Mouse (Mus musculus) liver, embryonic 14.5 days (tissue): ENCODE measurements around the gene Zfp622. TPM values are rescaled to one million over a fixed set of nuclear protein-coding genes. Genes with fewer than 3 reads are reported as not detected.

Experiments used
- ATAC-seq: fragments of 200-750 bp; cut with Nextera tagmentation; 2 replicates; pipeline ENCODE4 v1.8.0; 2017; ENCODE audit warnings: moderate number of reproducible peaks, mild to moderate bottlenecking, moderate library complexity; ENCODE audit not compliant: insufficient read depth
- DNase-seq, 3 experiments: peaks; one replicate each; pipeline ENCODE4 v3.0.0-alpha.2; 2012 to 2013; ENCODE audit warnings: low read depth in 3 of 3, low spot score in 3 of 3
- H3K27ac ChIP-seq: fragments of 300-500 bp; sonication (generic); 2 replicates; pipeline ENCODE4 v1.5.1; 2014; ENCODE audit warnings: moderate library complexity, mild to moderate bottlenecking, control low read depth, inconsistent platforms
- H3K27me3 ChIP-seq: fragments of 300-500 bp; sonication (generic); 2 replicates; pipeline ENCODE4 v1.6.1; 2014; ENCODE audit warnings: mild to moderate bottlenecking, low read length, moderate library complexity; ENCODE audit not compliant: control insufficient read depth, insufficient read depth
- H3K36me3 ChIP-seq: fragments of 300-500 bp; sonication (generic); replicated peaks from 2 replicates; pipeline ENCODE4 v1.6.1; 2014; ENCODE audit warnings: low read depth; ENCODE audit not compliant: control insufficient read depth, insufficient read depth
- H3K4me1 ChIP-seq, 2 experiments: fragments of 200-500 bp in 1 of 2; fragments of 300-500 bp in 1 of 2; sonication (generic) in 1 of 2; replicated peaks; 2 replicates each; pipeline ENCODE4 v1.6.1; 2012 to 2014; ENCODE audit warnings: antibody characterized with exemption in 1 of 2, inconsistent platforms in 1 of 2, low read length in 1 of 2; ENCODE audit not compliant: control insufficient read depth in 2 of 2, insufficient read depth in 2 of 2
- H3K4me2 ChIP-seq: fragments of 300-500 bp; sonication (generic); 2 replicates; pipeline ENCODE4 v1.6.1; 2014; ENCODE audit warnings: low read depth, mild to moderate bottlenecking, control low read depth, moderate library complexity
- H3K4me3 ChIP-seq, 2 experiments: fragments of 200-500 bp in 1 of 2; fragments of 300-500 bp in 1 of 2; sonication (generic) in 1 of 2; 2 replicates each; pipeline ENCODE4 v1.5.1; 2012 to 2014; ENCODE audit warnings: low read depth in 2 of 2, low read length in 2 of 2, mild to moderate bottlenecking in 2 of 2, control low read depth in 1 of 2, inconsistent platforms in 1 of 2, moderate library complexity in 1 of 2; ENCODE audit not compliant: insufficient read depth in 1 of 2
- H3K9ac ChIP-seq: fragments of 300-500 bp; sonication (generic); replicated peaks from 2 replicates; pipeline ENCODE4 v1.6.1; 2014; ENCODE audit warnings: mild to moderate bottlenecking, control low read depth, moderate library complexity
- H3K9me3 ChIP-seq: fragments of 300-500 bp; sonication (generic); 2 replicates; pipeline ENCODE4 v1.6.1; 2016; ENCODE audit warnings: low read length, mixed read lengths; ENCODE audit not compliant: control insufficient read depth
- CTCF ChIP-seq: IDR thresholded peaks from 2 replicates; pipeline ENCODE4 v1.5.1; 2016; ENCODE audit warnings: antibody characterized with exemption, low read depth, control low read depth
- EP300 ChIP-seq: IDR thresholded peaks from 2 replicates; pipeline ENCODE4 v1.6.1; 2016; ENCODE audit warnings: antibody characterized with exemption, low read depth
- WGBS: fragments of 180-500 bp; shearing (Covaris S2); extraction: QIAGEN DNeasy Blood & Tissue Kit; methylation state at CpG from one replicate; pipeline ENCODE4 v1.1.7; 2014; ENCODE audit not compliant: insufficient replicate concordance; 5-methylcytosine and 5-hydroxymethylcytosine counted together
- microRNA-seq: library from miRNA; unstranded; fragments of <30 nt; microRNA quantifications from one replicate; pipeline ENCODE4, GENCODE M21; 2016
- polyA plus RNA-seq, 2 experiments: library from polyadenylated mRNA; depleted of rRNA in 1 of 2; stranded (reverse) in 1 of 2; unstranded in 1 of 2; fragments of >200 nt; fragmentation: Nextera tagmentation in 1 of 2; extraction: Ambion mirVana in 1 of 2; gene quantifications; 2 replicates each; pipeline versions ENCODE4 v1.2.1 to v1.2.3; 2012 to 2014

Gene Zfp622
- polyA plus RNA-seq, 2 experiments: 9.0 to 9.5 TPM

DNA sequence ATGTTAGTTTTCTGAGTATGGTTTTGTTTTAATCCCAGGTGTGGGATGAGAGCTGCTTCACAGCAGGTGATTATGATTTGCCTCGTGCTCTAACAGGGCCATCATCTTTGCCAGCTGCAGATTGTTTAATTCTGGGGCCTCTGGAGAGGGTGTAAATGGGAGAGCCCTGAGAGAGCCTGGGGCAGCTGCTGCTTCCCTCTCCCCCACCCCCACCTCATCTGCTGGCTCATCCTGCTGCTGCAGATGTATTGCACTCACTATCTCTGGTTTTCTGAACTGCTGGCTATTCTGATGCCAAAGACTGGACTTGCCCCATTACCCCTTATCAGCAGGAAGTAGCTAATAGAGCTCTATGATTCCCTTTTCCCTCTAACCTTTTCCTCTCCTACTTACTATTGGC is 56.4 kb downstream of the Zfp622 start:
- no peak for DNase-seq
- 17% methylated on average over 1 of the region's 1 CpGs for WGBS
- Histone ChIP-seq H3K36me3 (no peaks in the 10 kb centered on the region), H3K27me3 (no peaks in the 10 kb centered on the region), H3K27ac (no peak overlapping the region), H3K9me3 (no peaks in the 10 kb centered on the region), H3K4me3 (no peak overlapping the region), H3K4me2 (no peak overlapping the region), H3K4me1 (no peaks in the 10 kb centered on the region), H3K9ac (no peak overlapping the region)
- no peak for TF ChIP-seq EP300
- TF ChIP-seq CTCF: no peak
- ATAC-seq: no peak

DNA sequence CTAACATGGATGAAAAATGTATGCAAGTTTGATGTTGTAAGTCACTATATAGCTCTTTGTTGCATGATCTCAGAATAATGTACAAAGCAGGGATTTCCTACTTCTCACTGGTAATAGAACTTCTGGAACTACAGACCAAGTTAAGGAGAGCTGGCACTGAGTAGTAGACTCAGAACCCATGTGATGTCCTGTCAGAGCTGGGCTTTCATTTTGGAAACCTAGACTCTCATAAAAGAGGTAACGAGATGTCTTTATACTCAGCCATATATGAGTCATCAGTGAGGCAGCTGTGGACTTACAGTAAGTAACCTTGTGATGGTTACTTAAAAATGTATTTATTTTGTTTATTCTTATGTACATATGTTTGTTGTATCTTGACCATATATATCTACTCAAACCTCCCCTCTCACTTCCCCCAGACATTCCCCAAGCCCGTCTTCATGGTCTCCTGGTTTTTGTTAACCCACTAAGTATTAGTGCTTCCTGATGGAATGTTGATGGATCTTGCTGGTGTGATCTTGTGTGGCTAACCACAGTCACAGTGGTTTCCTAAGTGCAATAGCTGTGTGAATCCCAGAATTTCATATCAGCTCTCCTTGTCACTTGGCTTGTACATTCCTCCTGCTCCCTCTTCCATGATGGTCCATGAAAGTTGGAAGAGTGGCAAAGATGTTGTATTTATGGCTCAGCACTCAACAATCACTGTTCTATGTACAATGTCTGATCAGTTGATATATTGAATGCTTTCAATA is 57.2 kb downstream of the Zfp622 start:
- WGBS: 61% methylated on average over 2 of the region's 2 CpGs
- no peaks in the 10 kb centered on the region for H3K9me3 ChIP-seq
- no peak overlapping the region for H3K4me3 ChIP-seq
- ATAC-seq (no peak), DNase-seq (no peak)
- no peak overlapping the region for H3K9ac ChIP-seq
- H3K27me3 ChIP-seq: no peaks in the 10 kb centered on the region
- H3K4me2 ChIP-seq: no peak overlapping the region
- H3K36me3 ChIP-seq: no peaks in the 10 kb centered on the region
- H3K27ac ChIP-seq: no peak overlapping the region
- no peaks in the 10 kb centered on the region for H3K4me1 ChIP-seq
- TF ChIP-seq EP300: no peak
- TF ChIP-seq CTCF: no peak

Small RNA genes lying within 50 kb of the gene (microRNA-seq; reads per million reads assigned to microRNA genes)
- not detected for gene Mir7212

Other genes starting within 250 kb of the Zfp622 start
- gene Retreg1, start 141.2 kb upstream of the Zfp622 start, polyA plus RNA-seq (2012; rRNA removed): 0.43 and 0.75 TPM in 2 replicates
- gene Retreg1, start 141.2 kb upstream of the Zfp622 start, polyA plus RNA-seq (2014; fragmentation: Nextera tagmentation; extraction: Ambion mirVana): 1.6 and 2.4 TPM in 2 replicates